Mouse (Mus musculus) ES-E14 (cell line): Measurements from ENCODE around the gene Spint4. TPM values are rescaled to one million over a fixed set of nuclear protein-coding genes. Genes with fewer than 3 reads are reported as not detected.

Experiments
- DNase-seq: peaks from one replicate; pipeline ENCODE4 v3.0.0-alpha.2; 2013; ENCODE audit warnings: low read depth, low spot score
- H3K27ac ChIP-seq: 2 replicates; pipeline ENCODE4 v1.5.1; 2012; ENCODE audit warnings: low read depth, mild to moderate bottlenecking, low read length, moderate library complexity, mixed read lengths; ENCODE audit not compliant: poor library complexity, insufficient read depth, severe bottlenecking
- H3K36me3 ChIP-seq: 2 replicates; pipeline ENCODE4 v1.6.1; 2012; ENCODE audit warnings: mild to moderate bottlenecking, low read length, moderate library complexity, mixed read lengths; ENCODE audit not compliant: control insufficient read depth, poor library complexity, insufficient read depth, severe bottlenecking
- H3K4me1 ChIP-seq, 2 experiments: fragments of 150-350 bp in 1 of 2; sonication (generic) in 1 of 2; 2 replicates each; pipeline ENCODE4 v1.6.1; 2012; ENCODE audit warnings: low read length in 2 of 2, mild to moderate bottlenecking in 1 of 2, mixed read lengths in 1 of 2; ENCODE audit not compliant: control insufficient read depth in 2 of 2, insufficient read depth in 2 of 2, poor library complexity in 1 of 2
- H3K4me3 ChIP-seq, 2 experiments: fragments of 150-350 bp in 1 of 2; sonication (generic) in 1 of 2; 2 replicates each; pipeline ENCODE4 v1.5.1; 2012; ENCODE audit warnings: low read length in 2 of 2, low read depth in 1 of 2, mild to moderate bottlenecking in 1 of 2, mixed read lengths in 1 of 2; ENCODE audit not compliant: insufficient read depth in 1 of 2, poor library complexity in 1 of 2, severe bottlenecking in 1 of 2
- H3K9ac ChIP-seq: 2 replicates; pipeline ENCODE4 v1.6.1; 2012; ENCODE audit warnings: low read depth, mild to moderate bottlenecking, low read length, mixed read lengths; ENCODE audit not compliant: poor library complexity, insufficient read depth, severe bottlenecking
- H3K9me3 ChIP-seq: fragments of 150-350 bp; sonication (generic); 2 replicates; pipeline ENCODE4 v1.6.1; 2012; ENCODE audit warnings: low read depth, mild to moderate bottlenecking, low read length; ENCODE audit not compliant: control insufficient read depth, insufficient read depth
- CHD2 ChIP-seq: IDR thresholded peaks from 2 replicates; pipeline ENCODE4 v1.6.1; 2014; ENCODE audit warnings: mild to moderate bottlenecking, low read depth, low read length, inconsistent platforms
- HCFC1 ChIP-seq: IDR thresholded peaks from 2 replicates; pipeline ENCODE4 v1.6.1; 2012; ENCODE audit warnings: low read length, inconsistent platforms, borderline replicate concordance; ENCODE audit not compliant: insufficient read depth
- MAFK ChIP-seq: IDR thresholded peaks from 2 replicates; pipeline ENCODE4 v1.6.1; 2014; ENCODE audit warnings: mild to moderate bottlenecking, low read depth, low read length, inconsistent platforms; ENCODE audit not compliant: insufficient read depth
- ZC3H11A ChIP-seq: IDR thresholded peaks from 2 replicates; pipeline ENCODE4 v1.6.1; 2012; ENCODE audit warnings: low read depth, mild to moderate bottlenecking, inconsistent platforms, low read length, borderline replicate concordance
- ZNF384 ChIP-seq: IDR thresholded peaks from 2 replicates; pipeline ENCODE4 v1.6.1; 2012; ENCODE audit warnings: low read depth, low read length, inconsistent platforms
- in situ Hi-C, 2 experiments: fragments of 600-800 bp; cut with MboI; formaldehyde crosslinking; loops; one replicate each; pipeline ENCODE4 v1.15.1; 2025; ENCODE audit warnings: low sequenced_read_pairs in 2 of 2, inconsistent platforms in 1 of 2; ENCODE audit not compliant: unreplicated experiment in 2 of 2
- total RNA-seq: library from RNA; depleted of rRNA; stranded (reverse); fragments of 300-350 nt; gene quantifications from 2 replicates; pipeline ENCODE4 v1.2.3, GENCODE M21; 2012

Gene Spint4
- total RNA-seq, 1 experiment = not detected

GRCm38 (mm10) chr2:164670938-164671337, 27.4 kb upstream of the Spint4 start:
- Histone ChIP-seq H3K9me3 (no peaks in the 10 kb centered on the region), H3K4me3 (no peak overlapping the region), H3K4me1 (no peaks in the 10 kb centered on the region), H3K9ac (no peak overlapping the region), H3K27ac (no peak overlapping the region), H3K36me3 (no peaks in the 10 kb centered on the region)
- in situ Hi-C loops = no loop called here
- TF ChIP-seq MAFK (no peak), ZNF384 (no peak), HCFC1 (no peak), ZC3H11A (no peak), CHD2 (no peak)
- DNase-seq = no peak

GRCm38 (mm10) chr2:164673987-164674386, 24.3 kb upstream of the Spint4 start, which contains the start of gene Wfdc11:
Wfdc11 (minus strand) TSS chr2:164674087.
- H3K36me3 ChIP-seq = no peaks in the 10 kb centered on the region
- no peaks in the 10 kb centered on the region for H3K9me3 ChIP-seq
- no peak within 1 kb of the TSS for H3K4me3 ChIP-seq
- no peak for DNase-seq
- in situ Hi-C loops = no loop called here
- TF ChIP-seq ZC3H11A (no peak), HCFC1 (no peak)
- H3K27ac ChIP-seq = no peak within 1 kb of the TSS
- H3K4me1 ChIP-seq = no peaks in the 10 kb centered on the region
- H3K9ac ChIP-seq = no peak within 1 kb of the TSS

GRCm38 (mm10) chr2:164676103-164676502, 22.2 kb upstream of the Spint4 start:
- H3K36me3 ChIP-seq = no peaks in the 10 kb centered on the region
- no peaks in the 10 kb centered on the region for H3K9me3 ChIP-seq
- H3K4me3 ChIP-seq = no peak overlapping the region
- TF ChIP-seq ZNF384 = no peak
- TF ChIP-seq HCFC1 = no peak
- no peak for TF ChIP-seq MAFK
- no peak for TF ChIP-seq ZC3H11A
- TF ChIP-seq CHD2 = no peak
- no peak overlapping the region for H3K9ac ChIP-seq
- H3K4me1 ChIP-seq = no peaks in the 10 kb centered on the region; a peak in 1 of 4 replicates
- DNase-seq = no peak
- H3K27ac ChIP-seq = no peak overlapping the region
- in situ Hi-C loops = no loop called here

- no peak overlapping the region for H3K4me3 ChIP-seq
- H3K4me1 ChIP-seq = no peaks in the 10 kb centered on the region; a peak in 1 of 4 replicates
- TF ChIP-seq CHD2 (no peak), HCFC1 (no peak), MAFK (no peak), ZC3H11A (no peak), ZNF384 (no peak)
- no peak for DNase-seq
- in situ Hi-C loops = no loop called here
- H3K9me3 ChIP-seq = no peaks in the 10 kb centered on the region
- no peak overlapping the region for H3K27ac ChIP-seq
- no peak overlapping the region for H3K9ac ChIP-seq
- H3K36me3 ChIP-seq = no peaks in the 10 kb centered on the region
Observed at GRCm38 (mm10) chr2:164676916-164677685, 21.2 kb upstream of the Spint4 start.
